Mouse (Mus musculus) lung, adult 2 months (tissue): ENCODE measurements around the gene Nfs1.

ENCODE experiments used
- CTCF ChIP-seq: fragments of 200-500 bp; IDR thresholded peaks from 2 replicates; pipeline ENCODE4 v1.5.1; 2011; ENCODE audit warnings: mild to moderate bottlenecking, low read length, control low read depth; ENCODE audit not compliant: insufficient read depth
- POLR2A ChIP-seq: fragments of 200-500 bp; IDR thresholded peaks from 2 replicates; pipeline ENCODE4 v1.6.1; 2011; ENCODE audit warnings: low read depth, mild to moderate bottlenecking, control low read depth, low read length, borderline replicate concordance; ENCODE audit errors: extremely low read depth

- TF ChIP-seq CTCF (no peak), POLR2A (no peak)
These were observed 37.0 kb upstream of the Nfs1 start for GRCm38 (mm10) chr2:156180824-156181590.
